Mouse (Mus musculus): ENCODE measurements around the gene Popdc2. TPM values are rescaled to one million over a fixed set of nuclear protein-coding genes. Genes with fewer than 3 reads are reported as not detected.

Popdc2 gene
- 0.14 and 0.38 TPM in 2 replicates for total RNA-seq (2014; rRNA removed)
- 0.39 TPM in 2 replicates for polyA plus RNA-seq (2015; fragmentation: Nextera tagmentation; extraction: Ambion mirVana)

- H3K9ac ChIP-seq, result no peak within 1 kb of the TSS
- H3K4me1 ChIP-seq (ENCODE audit: insufficient read depth), result no peaks in the 10 kb centered on the region
- no peaks in the 10 kb centered on the region for H3K27me3 ChIP-seq (ENCODE audit: insufficient read depth, low read length)
- H3K27ac ChIP-seq (ENCODE audit: low read depth, low read length), result no peak within 1 kb of the TSS
- H3K4me2 ChIP-seq (ENCODE audit: low read depth), result no peak within 1 kb of the TSS
- no peak for TF ChIP-seq CTCF (IDR thresholded peaks at IDR 0.05; ENCODE audit: low read depth)
- 76% methylated on average over 10 of the region's 10 CpGs for WGBS
- H3K4me3 ChIP-seq (ENCODE audit: low read depth, low read length), result no peak within 1 kb of the TSS
- ATAC-seq (no peak), DNase-seq (no peak)
- H3K9me3 ChIP-seq (ENCODE audit: low read length), result no peaks in the 10 kb centered on the region
- no peaks in the 10 kb centered on the region for H3K36me3 ChIP-seq (ENCODE audit: insufficient read depth)
Observed at GRCm38 (mm10) chr16:38361933-38362332, at the start of gene Popdc2. Gene Popdc2, plus strand, starts transcription at chr16:38362209.

DNA sequence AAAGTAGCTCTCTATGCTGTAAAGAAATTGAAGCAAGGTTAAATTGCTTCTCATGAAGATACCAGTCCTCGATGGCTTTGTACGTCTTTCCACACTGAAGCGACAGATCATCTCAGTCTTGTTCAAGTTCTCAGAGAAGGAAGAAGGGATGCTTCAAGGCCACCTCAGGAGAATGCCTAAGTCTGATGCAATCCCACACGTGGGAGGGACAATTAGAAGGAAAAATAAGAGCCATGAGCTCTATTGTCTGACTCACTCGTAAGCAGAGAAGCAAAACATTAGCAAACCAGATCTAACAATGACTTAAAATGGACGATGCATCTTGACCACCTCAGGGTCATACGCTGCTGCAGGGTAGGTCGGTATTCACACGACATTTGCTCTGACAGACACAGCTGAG, 43.5 kb upstream of the Popdc2 start:
- Histone ChIP-seq H3K9ac (no peak overlapping the region), H3K27ac (ENCODE audit: low read depth, low read length) (no peak overlapping the region), H3K4me2 (ENCODE audit: low read depth) (no peak overlapping the region), H3K4me1 (ENCODE audit: insufficient read depth) (no peaks in the 10 kb centered on the region), H3K4me3 (ENCODE audit: low read depth, low read length) (no peak overlapping the region), H3K27me3 (ENCODE audit: insufficient read depth, low read length) (no peaks in the 10 kb centered on the region), H3K36me3 (ENCODE audit: insufficient read depth) (no peaks in the 10 kb centered on the region), H3K9me3 (ENCODE audit: low read length) (no peaks in the 10 kb centered on the region)
- TF ChIP-seq CTCF (IDR thresholded peaks at IDR 0.05; ENCODE audit: low read depth), result no peak
- WGBS, result 73% methylated on average over 9 of the region's 9 CpGs
- ATAC-seq (no peak), DNase-seq (no peak)

DNA sequence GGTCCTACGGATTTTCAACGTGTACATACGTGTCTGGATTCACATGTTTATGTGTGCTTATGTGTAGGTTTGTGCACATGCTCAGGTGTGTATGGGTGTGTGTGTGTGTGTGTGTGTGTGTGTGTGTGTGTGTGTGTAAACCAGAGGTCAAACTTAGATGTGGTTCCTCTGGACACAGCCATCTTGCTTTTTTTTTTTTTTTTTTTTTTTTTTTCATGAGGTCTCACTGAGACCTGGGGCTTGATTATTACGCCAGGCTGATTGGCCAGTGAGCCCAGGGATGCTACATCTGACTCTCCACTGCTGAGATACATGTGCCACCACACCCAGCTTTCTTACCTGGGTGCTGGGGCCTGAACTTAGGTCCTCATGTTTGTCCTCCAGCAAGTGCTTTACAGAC, 42.9 kb upstream of the Popdc2 start:
- DNase-seq (no peak), ATAC-seq (no peak)
- no peak overlapping the region for H3K9ac ChIP-seq
- H3K4me2 ChIP-seq (ENCODE audit: low read depth), result no peak overlapping the region
- no peaks in the 10 kb centered on the region for H3K9me3 ChIP-seq (ENCODE audit: low read length)
- 89% methylated on average over 4 of the region's 4 CpGs for WGBS
- H3K4me1 ChIP-seq (ENCODE audit: insufficient read depth), result no peaks in the 10 kb centered on the region
- H3K4me3 ChIP-seq (ENCODE audit: low read depth, low read length), result no peak overlapping the region
- H3K27ac ChIP-seq (ENCODE audit: low read depth, low read length), result no peak overlapping the region
- H3K27me3 ChIP-seq (ENCODE audit: insufficient read depth, low read length), result no peaks in the 10 kb centered on the region
- no peaks in the 10 kb centered on the region for H3K36me3 ChIP-seq (ENCODE audit: insufficient read depth)
- no peak for TF ChIP-seq CTCF (IDR thresholded peaks at IDR 0.05; ENCODE audit: low read depth)

DNA sequence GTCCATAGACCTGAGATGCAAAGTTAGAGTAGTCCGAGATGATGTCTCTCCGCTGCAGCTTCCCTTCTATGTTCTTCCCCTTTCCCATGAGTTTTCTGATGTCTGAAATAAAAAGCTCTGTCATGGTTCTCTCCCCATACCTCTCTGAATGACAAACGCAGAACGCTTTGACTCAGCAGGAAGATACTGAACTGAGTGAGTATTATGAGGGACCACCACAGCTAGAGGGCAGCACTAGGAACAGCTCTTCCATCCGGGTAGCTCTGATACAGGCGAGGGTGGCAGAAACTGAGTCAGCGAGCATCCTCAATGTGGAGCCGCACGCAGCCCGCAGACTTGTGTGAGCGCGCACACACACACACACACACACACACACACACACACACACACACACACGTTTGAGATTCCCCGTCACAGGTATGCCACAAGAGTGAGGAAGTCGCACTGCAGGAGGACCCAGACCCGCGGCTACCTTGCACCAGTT, 40.5 kb upstream of the Popdc2 start:
- DNase-seq, result peak; percentile 74
- peak; percentile 99 for ATAC-seq
- no peaks in the 10 kb centered on the region for H3K4me1 ChIP-seq (ENCODE audit: insufficient read depth)
- no peaks in the 10 kb centered on the region for H3K27me3 ChIP-seq (ENCODE audit: insufficient read depth, low read length)
- peak overlapping the region; percentile 42 for H3K4me2 ChIP-seq (ENCODE audit: low read depth)
- H3K36me3 ChIP-seq (ENCODE audit: insufficient read depth), result no peaks in the 10 kb centered on the region
- no peaks in the 10 kb centered on the region for H3K9me3 ChIP-seq (ENCODE audit: low read length)
- H3K27ac ChIP-seq (ENCODE audit: low read depth, low read length), result no peak overlapping the region
- 22% methylated on average over 17 of the region's 17 CpGs for WGBS
- TF ChIP-seq CTCF (IDR thresholded peaks at IDR 0.05; ENCODE audit: low read depth), result peak; percentile 77
- peak overlapping the region; percentile 21; the same call in 1 of the 2 replicates for H3K4me3 ChIP-seq (ENCODE audit: low read depth, low read length)
- 0 out of 2 replicates have a peak overlapping the region, but pooled peaks have one; percentile 39 for H3K9ac ChIP-seq

DNA sequence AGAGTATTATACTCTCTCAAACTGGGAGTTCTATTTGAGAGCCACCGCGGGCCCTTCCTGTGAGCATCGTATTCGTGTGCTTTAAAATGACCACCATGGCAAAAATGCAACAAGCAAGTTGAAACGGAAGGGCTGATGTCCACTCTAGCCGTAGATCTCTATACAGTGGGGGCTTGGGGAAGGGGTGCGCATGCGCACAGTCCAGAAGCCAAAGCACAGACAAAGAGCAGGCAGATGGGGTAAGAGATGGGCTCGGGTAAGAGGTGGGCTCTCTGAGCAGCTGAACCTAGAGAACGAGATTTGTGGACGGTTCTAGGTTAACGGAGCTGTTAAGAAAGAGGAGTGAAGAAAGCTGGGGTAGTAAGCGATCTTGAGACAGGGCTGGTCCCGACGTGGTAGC, 37.7 kb upstream of the Popdc2 start:
- DNase-seq (no peak), ATAC-seq (no peak)
- Histone ChIP-seq H3K9me3 (ENCODE audit: low read length) (no peaks in the 10 kb centered on the region), H3K4me1 (ENCODE audit: insufficient read depth) (no peaks in the 10 kb centered on the region), H3K9ac (no peak overlapping the region), H3K36me3 (ENCODE audit: insufficient read depth) (no peaks in the 10 kb centered on the region), H3K27ac (ENCODE audit: low read depth, low read length) (no peak overlapping the region), H3K4me2 (ENCODE audit: low read depth) (no peak overlapping the region), H3K27me3 (ENCODE audit: insufficient read depth, low read length) (no peaks in the 10 kb centered on the region), H3K4me3 (ENCODE audit: low read depth, low read length) (no peak overlapping the region)
- WGBS, result 93% methylated on average over 15 of the region's 15 CpGs
- no peak for TF ChIP-seq CTCF (IDR thresholded peaks at IDR 0.05; ENCODE audit: low read depth)

DNA sequence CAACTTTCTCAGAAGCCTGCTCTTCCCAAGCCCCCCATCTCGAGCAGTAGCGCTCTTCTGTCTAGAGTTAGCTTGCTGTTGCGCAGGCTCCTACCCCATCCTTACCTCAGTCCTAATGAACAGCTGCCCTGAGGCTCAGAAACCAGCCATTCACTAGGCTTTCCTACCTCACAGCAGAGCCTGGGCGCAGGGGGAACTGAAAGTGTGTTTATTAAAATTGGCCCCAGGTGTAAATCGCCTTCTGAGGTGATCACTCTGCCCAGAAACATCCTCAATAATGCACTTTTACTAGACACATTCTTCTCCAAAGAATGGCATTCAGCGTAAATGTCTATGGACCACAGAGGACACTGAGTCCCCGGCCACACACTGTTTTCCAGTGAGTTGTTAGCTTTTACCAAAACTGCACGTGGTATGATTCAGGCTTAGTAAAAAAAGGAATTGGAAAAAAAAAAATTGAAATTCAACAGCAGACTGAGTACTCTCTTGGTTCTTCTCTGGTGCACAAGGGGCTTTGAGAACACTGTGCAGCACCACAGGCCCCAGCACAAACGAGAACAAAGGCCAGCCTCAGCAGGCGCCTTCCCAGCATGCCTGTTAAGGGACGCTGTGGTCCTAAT, 35.1 kb upstream of the Popdc2 start:
- ATAC-seq, result no peak
- Histone ChIP-seq H3K9ac (no peak overlapping the region), H3K4me2 (ENCODE audit: low read depth) (no peak overlapping the region), H3K4me1 (ENCODE audit: insufficient read depth) (no peaks in the 10 kb centered on the region), H3K9me3 (ENCODE audit: low read length) (no peaks in the 10 kb centered on the region), H3K4me3 (ENCODE audit: low read depth, low read length) (no peak overlapping the region), H3K36me3 (ENCODE audit: insufficient read depth) (no peaks in the 10 kb centered on the region), H3K27me3 (ENCODE audit: insufficient read depth, low read length) (no peaks in the 10 kb centered on the region), H3K27ac (ENCODE audit: low read depth, low read length) (no peak overlapping the region)
- no peak for DNase-seq
- TF ChIP-seq CTCF (IDR thresholded peaks at IDR 0.05; ENCODE audit: low read depth), result no peak
- WGBS, result 78% methylated on average over 11 of the region's 11 CpGs

GRCm38 (mm10) chr16:38329340-38329739, 32.7 kb upstream of the Popdc2 start:
- WGBS, result 87% methylated on average over 3 of the region's 3 CpGs
- Histone ChIP-seq H3K36me3 (ENCODE audit: insufficient read depth) (no peaks in the 10 kb centered on the region), H3K4me2 (ENCODE audit: low read depth) (no peak overlapping the region), H3K9me3 (ENCODE audit: low read length) (no peaks in the 10 kb centered on the region), H3K27ac (ENCODE audit: low read depth, low read length) (no peak overlapping the region), H3K4me3 (ENCODE audit: low read depth, low read length) (no peak overlapping the region), H3K9ac (no peak overlapping the region), H3K4me1 (ENCODE audit: insufficient read depth) (no peaks in the 10 kb centered on the region), H3K27me3 (ENCODE audit: insufficient read depth, low read length) (no peaks in the 10 kb centered on the region)
- ATAC-seq, result no peak
- 0 out of 2 replicates have a peak, but pooled peaks have one; percentile 15 for TF ChIP-seq CTCF (IDR thresholded peaks at IDR 0.05; ENCODE audit: low read depth)
- DNase-seq, result no peak
